Mouse (Mus musculus) E14TG2a.4 (cell line): ENCODE results near the gene Rrp12.

ENCODE experiments used
- CTCF ChIP-seq: conservative IDR thresholded peaks from 2 replicates; pipeline ENCODE4 v1.5.1; 2014; ENCODE audit warnings: low read length
- NANOG ChIP-seq: IDR thresholded peaks from 2 replicates; pipeline ENCODE4 v1.6.1; 2014; ENCODE audit warnings: borderline replicate concordance, low read length, mixed read lengths
- POU5F1 ChIP-seq: IDR thresholded peaks from 2 replicates; pipeline ENCODE4 v1.6.1; 2014; ENCODE audit warnings: low read length, borderline replicate concordance

GRCm38 (mm10) chr19:41913774-41914591, 18.0 kb upstream of the Rrp12 start:
- TF ChIP-seq CTCF (no peak), NANOG (no peak), POU5F1 (no peak)
